Mouse (Mus musculus) layer of hippocampus, postnatal 36 days (tissue): Measurements from ENCODE around the gene Fryl. TPM values are rescaled to one million over a fixed set of nuclear protein-coding genes. Genes with fewer than 3 reads are reported as not detected.
"Not testable (repeated sequence)": the region's sequence is repeated elsewhere in the genome, so short reads cannot be mapped to it uniquely, and the experiment has no call there.

Experiments
- DNase-seq, 2 experiments: peaks; one replicate each; pipeline ENCODE4 v3.0.0; 2022
- total RNA-seq, 2 experiments: library from RNA; stranded (reverse); gene quantifications; 2 replicates each; pipeline ENCODE4 v1.2.3; 2021

Fryl gene
- total RNA-seq, 2 experiments from 2014 or later: 63.9 to 77.7 TPM

- no peak for DNase-seq
Measured at GRCm38 (mm10) chr5:73092236-73092635, 164.2 kb downstream of the Fryl start.

GRCm38 (mm10) chr5:73089158-73089557 is 167.3 kb downstream of the Fryl start:
- no peak for DNase-seq

GRCm38 (mm10) chr5:73081496-73081895 is 174.9 kb downstream of the Fryl start:
- no peak for DNase-seq

- DNase-seq: no peak
Measured at GRCm38 (mm10) chr5:73079801-73080200, 176.6 kb downstream of the Fryl start.

GRCm38 (mm10) chr5:73071319-73071718 is 185.1 kb downstream of the Fryl start:
- peak; percentile 70 to 78 for DNase-seq

- DNase-seq: no peak
Measured at GRCm38 (mm10) chr5:73066946-73067345, 189.5 kb downstream of the Fryl start.

GRCm38 (mm10) chr5:73063768-73064669 is 192.4 kb downstream of the Fryl start:
- DNase-seq: no peak

- DNase-seq: peak in 1 of 2 experiments; percentile 4
Measured at GRCm38 (mm10) chr5:73061506-73062155, 194.8 kb downstream of the Fryl start.

- DNase-seq: no peak
Measured at GRCm38 (mm10) chr5:73056937-73057336, 199.5 kb downstream of the Fryl start.

- DNase-seq: no peak
Measured at GRCm38 (mm10) chr5:73056457-73056856, 200.0 kb downstream of the Fryl start.

- DNase-seq: no peak
Measured at GRCm38 (mm10) chr5:73053933-73054332, 202.5 kb downstream of the Fryl start.

- no peak for DNase-seq
Measured at GRCm38 (mm10) chr5:73047651-73048245, 208.7 kb downstream of the Fryl start.

- no peak for DNase-seq
Measured at GRCm38 (mm10) chr5:73044055-73044454, 212.4 kb downstream of the Fryl start.

- DNase-seq: no peak
Measured at GRCm38 (mm10) chr5:73032481-73032880, 223.9 kb downstream of the Fryl start.

GRCm38 (mm10) chr5:73028646-73029045 is 227.8 kb downstream of the Fryl start:
- no peak for DNase-seq

GRCm38 (mm10) chr5:73023801-73024200 is 232.6 kb downstream of the Fryl start:
- no peak for DNase-seq

GRCm38 (mm10) chr5:73014745-73015144 is 241.7 kb downstream of the Fryl start:
- DNase-seq: no peak

GRCm38 (mm10) chr5:73013611-73014287 is 242.7 kb downstream of the Fryl start:
- DNase-seq: not testable (repeated sequence)

- DNase-seq: not testable (repeated sequence)
Measured at GRCm38 (mm10) chr5:73012884-73013610, 243.4 kb downstream of the Fryl start.

- not testable (repeated sequence) for DNase-seq
Measured at GRCm38 (mm10) chr5:73011806-73012205, 244.6 kb downstream of the Fryl start.

GRCm38 (mm10) chr5:73008230-73008629 is 248.2 kb downstream of the Fryl start:
- DNase-seq: not testable (repeated sequence)

GRCm38 (mm10) chr5:73007582-73007959 is 248.8 kb downstream of the Fryl start:
- no peak for DNase-seq
